Mouse (Mus musculus) heart, postnatal 14 days (tissue): ENCODE data around the gene Rd3l. TPM values are rescaled to one million over a fixed set of nuclear protein-coding genes. Genes with fewer than 3 reads are reported as not detected.

ENCODE experiments used
- DNase-seq, 2 experiments: peaks; one replicate each; pipeline ENCODE4 v3.0.0; 2021 to 2022
- intact Hi-C: fragments of 180-260 bp; cut with DNase I; formaldehyde crosslinking; loops from one replicate; pipeline ENCODE4 v1.15.1; 2025
- long read RNA-seq, 2 experiments: library from polyadenylated mRNA; stranded (forward); transcript quantifications; one replicate each; pipeline ENCODE4 v2.0.0; 2021
- total RNA-seq, 2 experiments: library from RNA; stranded (reverse); gene quantifications; 2 replicates each; pipeline ENCODE4 v1.2.3; 2021

The Rd3l gene
- total RNA-seq: under 1 TPM in 1 of 2 experiments, not detected in 1; 0.34 TPM
- long read RNA-seq, experiment 1: 0 reads
- long read RNA-seq, experiment 2: 0 reads

GRCm38 (mm10) chr12:111980887-111981367 lies at the start of gene Rd3l:
Gene Rd3l, minus strand, starts transcription at chr12:111981317.
- DNase-seq: no peak
- intact Hi-C loops: no loop called here

- DNase-seq: no peak
These were observed 46.3 kb upstream of the Rd3l start for GRCm38 (mm10) chr12:112027408-112027807.

DNA sequence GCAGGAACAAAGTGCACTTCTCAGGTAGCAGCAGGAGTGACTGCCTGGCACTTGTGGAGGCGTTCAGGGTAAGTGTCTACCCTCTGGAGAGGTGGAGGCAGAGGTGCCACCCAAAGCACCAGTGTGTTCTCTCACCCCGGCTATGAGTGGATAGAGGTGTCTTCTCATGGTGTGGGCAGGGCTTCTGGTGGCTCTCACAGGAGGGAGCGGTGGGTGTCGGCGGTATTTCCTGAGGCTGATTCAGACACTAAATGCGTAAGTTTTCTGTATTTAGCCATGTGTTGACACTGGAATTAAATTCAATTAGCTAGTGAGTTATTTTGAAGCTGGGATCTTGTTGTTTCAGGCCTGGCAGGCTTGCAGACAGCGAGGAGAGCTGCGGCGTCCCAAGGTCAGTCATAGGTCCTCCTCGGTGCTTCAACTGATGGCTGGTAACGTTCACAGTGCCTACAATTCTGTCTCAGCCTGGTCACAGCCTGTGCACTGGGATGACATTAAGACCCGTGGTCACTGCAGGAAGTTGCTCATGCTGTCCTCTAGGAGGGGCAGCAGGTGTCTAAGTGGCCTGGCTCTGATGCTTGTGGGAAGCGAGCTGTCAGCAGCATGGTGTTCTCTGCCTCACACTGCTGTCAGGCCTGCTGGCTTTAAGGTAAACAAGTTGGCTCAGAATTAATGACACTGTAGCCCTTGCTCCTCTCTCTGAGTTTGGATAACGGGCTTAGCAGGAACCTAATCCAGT lies 45.0 kb upstream of the Rd3l start:
- intact Hi-C loops: no loop called here
- no peak for DNase-seq

More at GRCm38 (mm10) chr12:112027408-112027807, 46.3 kb upstream of the Rd3l start:
- intact Hi-C loops: no loop called here

- DNase-seq: no peak
- intact Hi-C loops: no loop called here
These were observed 44.3 kb upstream of the Rd3l start for GRCm38 (mm10) chr12:112025457-112025856.

- DNase-seq: no peak
- intact Hi-C loops: no loop called here
These were observed 43.6 kb upstream of the Rd3l start for GRCm38 (mm10) chr12:112024581-112025310.

GRCm38 (mm10) chr12:112023306-112023705 lies 42.2 kb upstream of the Rd3l start:
- intact Hi-C loops: no loop called here
- DNase-seq: no peak

GRCm38 (mm10) chr12:112016346-112016745 lies 35.2 kb upstream of the Rd3l start:
- no peak for DNase-seq
- intact Hi-C loops: no loop called here

GRCm38 (mm10) chr12:112013271-112013801 lies 32.2 kb upstream of the Rd3l start:
- intact Hi-C loops: no loop called here
- no peak for DNase-seq

DNA sequence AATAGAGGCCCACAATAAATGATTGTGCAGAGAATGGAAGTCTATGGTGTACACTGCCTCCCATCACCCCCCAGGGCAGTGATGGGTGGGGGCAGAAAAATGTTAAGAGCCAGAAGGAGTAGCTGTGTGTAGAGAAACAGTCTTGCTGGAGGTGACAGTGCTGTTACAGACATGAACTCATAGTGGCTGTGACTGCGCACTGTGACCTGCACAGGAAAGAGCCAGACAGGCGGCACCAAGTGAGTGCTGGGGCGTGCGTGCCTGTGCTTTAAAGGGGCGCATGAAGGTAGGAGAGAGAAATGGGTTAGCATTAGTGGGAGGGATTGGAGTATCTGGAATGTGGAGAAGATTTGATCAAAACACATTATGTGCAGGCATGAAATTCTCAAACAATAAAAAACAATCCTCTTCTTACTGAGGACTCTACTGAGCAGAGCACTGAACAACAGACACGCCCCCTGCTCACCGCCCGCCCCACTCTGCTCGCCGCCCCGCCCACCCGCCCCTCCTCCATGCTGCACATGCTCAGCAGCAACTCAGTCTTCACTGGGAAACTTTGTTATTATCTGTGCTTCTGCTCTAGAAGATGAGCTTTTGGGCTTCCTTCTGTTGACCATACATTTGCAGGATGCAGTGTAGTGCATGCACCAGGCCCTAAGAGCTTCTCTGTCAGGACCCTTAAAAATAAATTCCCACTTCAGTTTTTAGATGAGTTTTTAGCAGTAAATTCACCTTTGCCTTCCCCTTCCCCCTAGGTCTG lies 31.6 kb upstream of the Rd3l start:
- intact Hi-C loops: no loop called here
- DNase-seq: no peak

DNA sequence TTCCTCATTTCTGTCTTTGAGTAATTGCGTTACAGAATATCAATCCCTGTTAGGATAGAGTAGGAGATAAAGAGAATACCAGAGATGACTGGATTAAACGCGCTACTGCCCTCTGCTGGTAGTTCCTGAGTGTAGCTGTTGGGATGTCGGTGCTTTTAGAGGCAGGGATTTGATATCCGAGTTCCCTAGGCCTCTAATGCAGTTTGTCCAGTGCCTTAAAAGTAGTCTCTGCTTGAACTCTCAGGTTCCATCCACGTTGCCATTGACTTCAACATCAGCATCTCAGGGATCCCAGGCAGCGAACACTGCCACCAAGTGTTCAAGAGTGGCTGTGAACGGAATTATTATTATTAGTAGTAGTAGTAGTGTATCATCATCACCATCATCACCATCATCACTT lies 20.1 kb upstream of the Rd3l start:
- intact Hi-C loops: loop anchor here (2.0 kb wide), 1 partner anchor 124 kb away; no protein-coding TSS in a partner anchor
- peak; percentile 71 to 78 for DNase-seq

DNA sequence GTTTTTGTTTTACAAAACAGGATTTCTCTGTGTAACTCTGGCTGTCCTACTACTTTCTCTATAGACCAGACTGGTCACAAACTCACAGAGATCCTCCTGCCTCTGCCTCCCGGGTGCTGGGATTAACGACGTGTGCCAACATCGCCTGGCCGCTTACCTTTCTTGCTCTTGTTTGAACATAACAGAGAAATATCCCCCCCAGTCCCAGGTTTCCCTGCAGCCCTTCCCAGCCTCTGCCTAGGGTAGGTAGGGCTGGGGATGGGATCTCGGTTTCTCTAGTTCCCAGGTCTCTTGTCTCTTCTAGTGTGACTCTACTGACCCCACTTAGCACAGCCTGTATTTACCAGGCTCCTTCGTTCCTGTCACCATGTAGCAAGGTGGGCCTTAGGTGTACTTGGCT lies 18.6 kb upstream of the Rd3l start:
- intact Hi-C loops: loop anchor here (2.0 kb wide), 1 partner anchor 123 kb away; no protein-coding TSS in a partner anchor
- no peak for DNase-seq

GRCm38 (mm10) chr12:111995161-111995560 lies 14.0 kb upstream of the Rd3l start:
- intact Hi-C loops: no loop called here
- DNase-seq: no peak

DNA sequence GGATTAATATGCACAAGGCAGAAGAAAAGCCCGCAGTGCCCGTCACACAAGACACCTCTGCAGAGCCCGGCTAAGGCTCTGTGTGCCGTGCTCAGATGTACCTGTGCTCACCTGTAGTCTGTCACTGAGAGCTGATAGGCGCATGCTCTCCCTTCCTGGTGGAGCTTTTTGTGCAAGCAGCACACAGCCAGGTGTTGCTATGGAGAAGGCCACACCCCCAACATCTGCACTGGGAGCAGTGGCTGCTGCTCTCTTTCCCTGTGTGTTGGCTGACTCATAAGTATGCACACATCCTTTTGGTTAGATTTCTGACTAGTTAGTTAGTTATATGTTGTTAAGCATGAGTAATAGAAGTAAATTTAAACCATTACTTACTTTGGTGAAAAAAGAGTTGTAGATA lies 11.5 kb upstream of the Rd3l start:
- DNase-seq: no peak
- intact Hi-C loops: no loop called here

- intact Hi-C loops: no loop called here
- DNase-seq: no peak
These were observed 5.6 kb upstream of the Rd3l start for GRCm38 (mm10) chr12:111986756-111987155.

- intact Hi-C loops: no loop called here
- DNase-seq: no peak
These were observed 2.0 kb upstream of the Rd3l start for GRCm38 (mm10) chr12:111983165-111983564.

DNA sequence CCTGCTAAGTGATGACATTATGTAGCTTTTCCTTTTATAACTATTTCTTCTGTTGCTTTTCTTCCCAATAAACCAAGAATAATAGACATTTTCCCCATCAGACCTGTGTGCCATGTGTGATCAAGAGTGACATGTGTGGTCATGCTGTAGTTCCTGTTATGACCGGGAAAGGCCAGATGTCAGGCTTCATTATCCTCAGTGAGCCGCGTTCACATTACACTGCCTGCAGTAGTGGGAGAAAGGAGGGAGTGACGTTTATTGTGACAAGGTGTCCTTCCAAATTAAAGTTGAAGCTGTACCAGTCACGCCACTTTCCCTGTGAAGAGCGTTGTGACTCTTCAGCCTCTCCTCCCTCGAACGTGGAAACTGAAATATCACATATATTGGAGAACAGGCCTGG lies 714 bp upstream of the Rd3l start:
- intact Hi-C loops: no loop called here
- DNase-seq: no peak

DNA sequence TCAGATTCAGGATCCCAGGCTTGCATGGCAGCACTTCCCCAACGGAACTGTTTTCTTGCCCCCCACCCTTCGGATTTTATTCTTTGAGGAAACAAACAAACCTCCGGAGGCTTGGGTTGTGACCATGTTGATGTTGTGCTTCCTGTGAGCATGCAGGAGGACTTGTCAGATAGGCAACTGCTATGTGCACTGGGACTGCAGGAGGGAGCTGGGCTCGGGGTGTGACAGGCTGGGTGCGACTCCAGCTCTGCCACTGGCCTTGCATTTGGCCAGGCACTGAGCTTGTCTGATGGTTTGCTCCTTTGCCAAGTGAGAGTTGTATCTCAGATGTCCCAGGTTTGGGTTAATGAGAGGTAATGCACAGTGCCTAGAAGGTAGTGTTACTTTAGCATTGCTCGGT lies 2.8 kb downstream of the Rd3l start:
- DNase-seq: no peak
- intact Hi-C loops: no loop called here

DNA sequence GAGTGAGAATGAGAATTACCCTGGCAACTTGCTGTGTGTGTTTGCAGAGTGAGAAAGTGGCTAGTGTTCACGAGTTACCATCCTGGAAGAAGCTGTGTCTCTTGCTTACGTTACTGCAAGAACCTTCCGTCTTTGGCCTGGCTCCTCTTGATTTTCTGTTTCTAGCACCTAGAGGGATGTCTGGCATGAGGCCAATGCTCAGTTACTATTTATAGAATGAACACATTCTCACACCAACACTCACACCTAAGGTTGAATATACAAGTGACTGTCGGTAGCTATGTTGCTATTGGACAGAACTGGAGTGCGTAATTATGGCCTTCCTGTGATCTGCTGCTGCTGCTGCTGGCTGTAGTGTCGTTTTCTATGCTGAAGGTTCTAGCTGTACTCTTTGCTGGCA lies 4.0 kb downstream of the Rd3l start:
- DNase-seq: peak in 1 of 2 experiments; percentile 55
- intact Hi-C loops: no loop called here

DNA sequence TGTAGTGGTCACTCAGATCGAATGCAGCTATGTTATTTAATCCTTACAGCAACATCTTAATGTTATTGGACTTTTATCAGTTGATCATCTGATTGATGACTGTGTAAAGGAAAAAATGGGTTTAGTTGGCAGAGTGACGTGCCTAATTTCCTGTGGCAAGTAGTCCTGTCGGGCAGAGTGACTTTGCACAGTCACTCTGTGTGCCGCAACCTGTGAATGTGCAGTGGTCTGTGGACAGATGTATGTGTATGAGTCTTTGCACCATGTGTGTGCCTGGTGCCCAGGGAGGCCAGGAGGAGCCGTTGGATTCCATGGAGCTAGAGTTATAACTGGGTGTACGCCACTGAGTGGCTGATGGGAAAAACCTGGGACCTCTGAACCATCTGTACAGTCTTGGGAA lies 6.5 kb downstream of the Rd3l start:
- DNase-seq: no peak
- intact Hi-C loops: no loop called here

DNA sequence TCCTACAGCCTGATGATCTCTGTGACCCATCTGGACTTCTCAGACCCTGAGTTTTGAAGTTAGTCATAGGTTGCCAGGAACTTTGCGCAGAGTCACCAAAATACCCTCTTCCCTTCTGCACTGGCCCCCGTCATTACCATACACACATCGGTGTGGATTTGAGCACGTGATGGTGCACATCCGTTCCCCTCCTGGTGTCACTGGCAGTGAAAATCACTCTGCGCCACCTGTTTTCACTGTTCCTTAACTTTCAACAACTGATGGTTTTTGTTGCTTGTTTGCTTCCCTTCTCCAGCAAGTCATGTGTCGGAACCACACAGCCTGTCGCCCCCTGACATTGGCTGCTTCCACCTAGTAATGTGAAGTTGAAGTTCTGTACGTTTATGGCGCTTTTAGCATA lies 8.6 kb downstream of the Rd3l start:
- intact Hi-C loops: no loop called here
- DNase-seq: no peak

DNA sequence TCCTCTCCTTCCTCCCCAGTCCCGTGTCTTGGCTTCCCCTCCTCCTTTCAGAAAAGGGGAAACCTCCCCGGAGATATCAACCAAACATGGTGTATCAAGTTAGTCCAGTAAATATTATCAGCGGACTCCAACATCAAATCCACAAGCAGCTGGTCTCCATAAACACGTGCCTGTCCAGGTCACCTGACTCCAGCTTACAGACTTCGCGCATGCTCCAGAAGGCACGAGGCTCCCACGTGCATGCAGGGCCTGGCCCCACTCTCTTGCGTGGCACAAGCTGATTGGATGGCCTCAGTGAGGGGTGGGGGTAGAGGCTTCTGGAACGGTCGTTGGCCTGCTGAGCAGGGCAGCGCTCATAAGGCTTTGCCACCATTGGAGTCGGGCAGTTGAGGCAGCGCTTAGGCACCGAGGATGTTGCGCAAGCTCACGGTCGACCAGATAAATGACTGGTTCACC lies 9.9 kb downstream of the Rd3l start, which contains the start of gene Tdrd9:
Gene Tdrd9 (plus strand): TSS at position 329 of the 456 bp plus-strand sequence.
- no peak for DNase-seq
- intact Hi-C loops: no loop called here
